Mouse (Mus musculus) olfactory bulb, adult 2 months (tissue): ENCODE measurements around the gene Ppard.

Source experiments
- CTCF ChIP-seq: fragments of 200-500 bp; IDR thresholded peaks from 2 replicates; pipeline ENCODE4 v1.5.1; 2012; ENCODE audit warnings: low read depth, mild to moderate bottlenecking, low read length, moderate library complexity; ENCODE audit not compliant: insufficient read depth
- POLR2A ChIP-seq: fragments of 200-500 bp; IDR thresholded peaks from 2 replicates; pipeline ENCODE4 v1.6.1; 2012; ENCODE audit warnings: mild to moderate bottlenecking, low read depth, low read length, moderate library complexity; ENCODE audit not compliant: insufficient read depth

- no peak for TF ChIP-seq CTCF
- TF ChIP-seq POLR2A, result no peak
These were observed 42.2 kb downstream of the Ppard start for GRCm38 (mm10) chr17:28274739-28275138.
